Mouse (Mus musculus) layer of hippocampus, adult 9-11 months (tissue): ENCODE results near the gene Syne4.

ENCODE experiments used
- DNase-seq: peaks from one replicate; pipeline ENCODE4 v3.0.0; 2022

The Syne4 gene

DNA sequence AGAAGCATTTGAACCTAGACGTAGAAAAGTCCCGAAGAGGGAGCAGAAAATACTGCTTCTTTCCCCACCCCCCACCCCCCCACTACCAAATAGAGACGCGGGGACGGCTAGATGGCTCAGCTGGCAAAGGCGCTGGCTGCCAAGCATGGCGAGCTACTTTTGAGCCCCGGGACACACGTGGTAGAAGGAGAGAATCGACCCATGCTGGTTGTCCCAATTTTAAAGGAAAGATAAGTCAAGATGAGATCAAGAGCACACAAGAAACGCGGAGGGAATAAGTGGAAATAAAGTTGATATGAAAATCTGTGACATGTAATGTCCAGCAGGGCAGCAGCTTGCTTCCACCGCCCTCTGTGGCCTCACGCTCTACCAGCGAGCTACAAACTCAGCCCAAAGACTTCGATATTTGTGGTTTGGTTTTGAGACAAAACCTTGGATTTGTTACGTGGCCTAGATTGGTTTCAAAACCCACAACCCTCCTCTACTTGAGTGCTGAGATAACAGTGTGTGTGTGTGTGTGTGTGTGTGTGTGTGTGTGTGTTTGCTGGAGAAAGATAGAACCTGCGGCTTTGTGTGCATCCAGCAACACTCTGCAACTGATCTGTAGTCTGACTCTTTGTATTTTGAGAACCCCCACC lies 18.1 kb downstream of the Syne4 start:
- DNase-seq = no peak

- peak; percentile 78 for DNase-seq
Observed at GRCm38 (mm10) chr7:30333436-30333835, 18.8 kb downstream of the Syne4 start.

DNA sequence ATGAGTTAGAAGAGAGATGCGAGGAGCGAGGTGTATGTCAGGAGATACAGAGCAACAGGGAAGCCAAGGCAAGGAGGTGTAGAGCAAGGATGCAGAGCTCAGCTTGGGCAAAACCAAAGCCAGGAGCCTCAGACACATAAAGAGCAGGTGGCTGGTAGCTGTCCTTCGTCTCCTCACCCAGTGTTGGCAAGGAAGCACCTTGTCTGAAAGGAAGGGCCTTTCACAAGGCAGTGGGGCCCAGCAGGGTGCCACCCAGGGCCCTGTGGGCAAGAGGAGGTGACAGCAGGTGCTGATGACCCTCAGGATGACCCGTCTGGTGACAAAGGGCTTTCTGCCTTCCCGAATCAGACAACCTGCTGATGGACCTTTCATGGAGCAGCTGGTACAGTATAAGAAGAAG lies 20.0 kb downstream of the Syne4 start:
- no peak for DNase-seq

DNA sequence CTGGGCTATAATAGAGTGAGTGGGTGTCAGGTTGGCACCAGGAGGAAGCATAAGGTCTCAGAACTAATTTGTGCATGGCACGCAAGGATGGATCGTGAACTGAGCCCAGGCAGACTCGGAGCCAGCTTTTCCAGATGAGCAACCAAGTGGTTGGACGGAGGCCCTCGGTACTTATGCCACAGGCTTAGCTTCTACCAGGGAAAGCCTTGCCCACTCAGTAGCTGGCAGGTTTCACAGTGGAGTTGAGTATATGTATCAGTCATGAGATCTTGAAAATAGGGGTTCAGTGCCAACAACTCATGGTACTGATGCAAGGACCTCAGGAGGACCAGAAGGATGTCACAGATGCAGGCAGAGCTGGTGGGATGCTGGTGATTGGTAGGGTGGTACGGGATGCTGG lies 21.1 kb downstream of the Syne4 start:
- DNase-seq = peak; percentile 67

DNA sequence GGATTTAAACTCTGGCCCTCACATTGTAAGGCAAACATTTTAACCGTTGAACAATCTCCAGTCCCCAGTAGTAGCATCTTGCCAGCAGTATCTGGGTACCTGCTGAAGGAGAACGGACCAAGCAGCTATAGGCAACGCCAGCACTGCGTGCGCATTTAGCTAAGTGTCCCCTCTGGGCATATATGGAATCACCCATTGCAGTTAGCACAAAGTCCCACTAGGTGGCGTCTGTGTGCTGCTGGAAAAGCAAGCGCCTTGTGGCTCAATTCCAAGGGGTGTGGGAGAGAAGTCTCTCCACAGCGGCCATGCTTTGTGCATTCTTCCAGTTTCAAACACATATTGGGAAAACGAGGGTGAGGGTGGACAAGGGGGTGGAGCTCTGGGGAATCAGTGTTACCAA lies 21.8 kb downstream of the Syne4 start:
- peak; percentile 85 for DNase-seq

DNA sequence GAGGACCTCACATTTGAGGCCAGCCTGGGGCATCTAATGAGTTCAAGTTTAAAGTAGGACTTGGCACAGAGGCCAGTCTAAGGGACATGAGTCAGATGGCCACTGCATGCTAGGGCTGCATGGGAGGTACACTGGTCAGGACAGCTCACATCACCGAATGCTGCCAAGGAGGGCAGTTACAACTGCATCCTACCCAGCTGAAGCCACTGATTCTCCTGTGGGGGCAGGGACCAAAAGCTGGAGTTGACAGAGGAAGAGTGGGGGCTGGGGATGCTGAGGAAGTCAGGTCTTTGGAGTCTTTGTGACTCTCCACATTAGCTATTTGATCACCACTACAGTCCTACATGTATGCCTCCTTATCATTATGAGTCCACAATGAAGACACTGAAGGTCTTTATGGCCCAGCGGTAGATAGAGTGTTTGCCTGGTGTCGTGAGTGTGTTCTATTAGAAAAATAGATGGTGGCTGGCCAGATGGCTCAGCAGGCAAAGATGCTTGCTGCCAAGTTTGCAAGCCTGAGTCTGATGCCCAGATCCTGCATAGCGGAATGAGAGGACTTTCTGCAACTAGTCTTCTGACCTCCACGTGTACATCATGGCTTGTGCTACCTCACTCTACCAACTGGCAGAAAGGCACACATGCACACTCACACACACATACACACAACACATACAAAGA lies 25.0 kb downstream of the Syne4 start:
- DNase-seq = no peak

- DNase-seq = no peak
Observed at GRCm38 (mm10) chr7:30346635-30347379, 32.2 kb downstream of the Syne4 start.

- peak; percentile 83 for DNase-seq
Observed at GRCm38 (mm10) chr7:30347828-30348227, 33.2 kb downstream of the Syne4 start.

DNA sequence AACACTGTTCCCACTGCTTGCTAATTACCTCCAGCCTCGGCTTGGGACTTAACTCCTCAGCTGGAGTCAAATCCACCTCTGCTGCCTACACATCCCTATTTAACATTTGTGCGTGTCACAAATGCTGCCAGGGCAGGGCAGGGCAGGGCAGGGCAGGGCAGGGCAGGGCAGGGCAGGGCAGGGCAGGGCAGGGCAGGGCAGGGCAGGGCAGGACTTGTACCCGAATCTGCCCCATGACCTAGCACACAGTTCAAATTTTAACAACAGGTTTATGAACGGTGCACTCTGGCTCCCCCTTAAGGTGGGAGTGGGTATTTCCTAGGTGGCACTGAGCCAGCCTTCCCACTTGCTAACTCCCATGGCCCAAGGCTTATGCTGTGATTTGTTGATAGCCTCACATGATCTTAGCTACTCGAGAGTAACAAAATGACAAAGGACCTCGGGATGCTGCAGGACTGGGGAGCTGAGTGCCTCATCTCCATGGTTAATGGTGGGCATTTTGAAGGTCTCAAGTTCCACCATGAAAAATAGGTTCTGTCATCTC lies 38.7 kb downstream of the Syne4 start:
- DNase-seq = peak; percentile 53

- DNase-seq = no peak
Observed at GRCm38 (mm10) chr7:30354059-30354458, 39.5 kb downstream of the Syne4 start.

GRCm38 (mm10) chr7:30358378-30359186 lies 44.0 kb downstream of the Syne4 start:
- no peak for DNase-seq

- no peak for DNase-seq
Observed at GRCm38 (mm10) chr7:30359276-30359865, 44.8 kb downstream of the Syne4 start.

DNA sequence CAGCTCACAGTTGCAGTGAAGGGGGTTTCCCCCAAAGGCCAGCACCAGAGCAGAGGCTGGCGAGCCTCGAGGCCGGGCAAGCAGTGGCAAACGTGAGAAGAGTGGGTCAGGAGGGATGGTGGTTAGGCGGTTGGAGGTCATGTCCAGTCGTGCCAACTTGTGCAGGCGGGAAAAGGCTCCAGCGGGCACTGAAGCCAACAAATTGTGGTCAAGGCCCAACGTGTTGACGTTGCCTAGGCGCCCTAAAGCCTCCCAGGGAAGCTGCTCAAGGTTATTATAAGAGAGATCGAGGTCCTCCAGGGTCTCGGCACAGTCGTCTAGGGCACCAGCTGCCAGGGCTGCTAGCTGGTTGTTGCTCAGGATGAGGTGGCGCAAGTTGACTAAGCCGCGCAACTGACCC lies 45.4 kb downstream of the Syne4 start:
- DNase-seq = no peak

GRCm38 (mm10) chr7:30362652-30363343 lies 48.2 kb downstream of the Syne4 start, which contains the start of gene Lrfn3:
Gene Lrfn3 (minus strand): TSS chr7:30362772.
- peak; percentile 76 for DNase-seq

GRCm38 (mm10) chr7:30363344-30363738 lies 48.7 kb downstream of the Syne4 start:
- DNase-seq = no peak

- no peak for DNase-seq
Observed at GRCm38 (mm10) chr7:30367466-30367865, 52.9 kb downstream of the Syne4 start.
